Mouse (Mus musculus) cerebellum, adult 2 months (tissue): ENCODE measurements at regions not wholly inside any gene's neighbourhood (a gene's known extent, or its start where the extent isn't known, plus 50 kb on each side); places are given as distances from the start of the nearest gene placed in this dataset.

Experiments used
- DNase-seq, 2 experiments: peaks; one replicate each; pipeline ENCODE4 v3.0.0; 2021
- H3K27ac ChIP-seq: fragments of 200-500 bp; 2 replicates; pipeline ENCODE4 v1.5.1; 2012; ENCODE audit warnings: low read length, control low read depth, inconsistent platforms; ENCODE audit not compliant: insufficient read depth
- H3K27me3 ChIP-seq: fragments of 200-500 bp; 2 replicates; pipeline ENCODE4 v1.6.1; 2012; ENCODE audit warnings: inconsistent platforms, mild to moderate bottlenecking, low read length, moderate library complexity; ENCODE audit not compliant: control insufficient read depth, insufficient read depth
- H3K4me1 ChIP-seq: fragments of 200-500 bp; 2 replicates; pipeline ENCODE4 v1.6.1; 2011; ENCODE audit warnings: low read length; ENCODE audit not compliant: control insufficient read depth, insufficient read depth
- H3K4me3 ChIP-seq: fragments of 200-500 bp; replicated peaks from 2 replicates; pipeline ENCODE3; 2011; ENCODE audit warnings: mild to moderate bottlenecking, low read depth, low read length, control low read depth; ENCODE audit not compliant: insufficient read depth
- CTCF ChIP-seq: fragments of 200-500 bp; IDR thresholded peaks from 2 replicates; pipeline ENCODE4 v1.5.1; 2011; ENCODE audit warnings: low read depth, mild to moderate bottlenecking, control low read depth, low read length, moderate library complexity, borderline replicate concordance; ENCODE audit not compliant: insufficient read depth
- POLR2A ChIP-seq: fragments of 200-500 bp; IDR thresholded peaks from 2 replicates; pipeline ENCODE4 v1.6.1; 2011; ENCODE audit warnings: low read length, control low read depth, borderline replicate concordance; ENCODE audit not compliant: insufficient read depth
- WGBS: fragments of 180-500 bp; shearing (Covaris S2); methylation state at CpG from one replicate; pipeline ENCODE4 v1.1.7; 2018; 5-methylcytosine and 5-hydroxymethylcytosine counted together

DNA sequence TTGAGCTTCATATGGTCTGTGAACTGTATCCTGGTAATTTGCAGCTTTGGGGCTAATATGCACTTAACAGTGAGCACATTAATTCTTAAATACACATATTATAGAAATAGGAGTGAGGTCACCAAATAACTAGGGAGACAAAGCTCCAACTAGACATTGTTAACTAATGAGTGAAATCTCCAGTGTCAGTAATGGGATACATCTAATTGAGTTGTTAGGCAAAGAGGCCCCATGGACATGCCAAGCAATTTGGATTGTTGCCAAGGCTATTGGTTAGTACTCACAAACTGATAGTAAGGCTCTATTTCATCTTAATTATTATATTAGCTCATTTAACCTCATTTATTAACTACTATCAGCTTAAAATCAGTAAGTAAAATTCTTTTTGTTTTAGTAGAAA, 698.5 kb downstream of the Triml1 start:
- H3K27ac ChIP-seq = no peak overlapping the region
- no peaks in the 10 kb centered on the region for H3K4me1 ChIP-seq
- DNase-seq = no peak
- no peak overlapping the region for H3K4me3 ChIP-seq
- no peaks in the 10 kb centered on the region for H3K27me3 ChIP-seq
- no peak for TF ChIP-seq CTCF
- no peak for TF ChIP-seq POLR2A

DNA sequence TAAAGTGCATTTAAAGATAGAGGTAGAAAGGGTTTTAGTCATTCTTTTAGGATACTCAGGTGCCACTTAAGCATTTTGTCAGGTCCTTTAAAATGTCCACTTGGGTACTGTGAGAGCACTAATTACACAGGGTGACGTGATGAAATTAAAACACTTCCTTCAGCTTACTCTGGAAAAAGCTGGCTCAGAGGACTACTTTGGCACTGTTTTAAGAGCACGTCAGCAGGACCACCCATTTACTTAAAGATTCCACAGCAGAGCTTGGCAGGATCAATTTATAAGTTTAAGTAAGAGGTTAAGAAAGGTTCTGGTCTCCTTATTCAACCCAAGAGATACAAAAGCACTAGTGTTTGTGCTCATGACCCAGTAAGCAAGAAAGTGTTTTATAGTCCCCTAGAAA, 738.7 kb downstream of the Triml1 start:
- H3K4me1 ChIP-seq = no peaks in the 10 kb centered on the region
- WGBS = 50% methylated on average over 2 of the region's 2 CpGs
- DNase-seq = no peak

GRCm38 (mm10) chr8:42396886-42397285, 744.4 kb downstream of the Triml1 start:
- Histone ChIP-seq H3K4me3 (no peak overlapping the region), H3K27ac (no peak overlapping the region), H3K27me3 (no peaks in the 10 kb centered on the region), H3K4me1 (no peaks in the 10 kb centered on the region)
- no peak for DNase-seq
- WGBS = 70% methylated on average over 3 of the region's 3 CpGs
- TF ChIP-seq CTCF = no peak
- TF ChIP-seq POLR2A = no peak

More for the DNA sequence above, 738.7 kb downstream of the Triml1 start:
- H3K4me3 ChIP-seq = no peak overlapping the region
- TF ChIP-seq CTCF (no peak), POLR2A (no peak)
- H3K27ac ChIP-seq = no peak overlapping the region
- H3K27me3 ChIP-seq = no peaks in the 10 kb centered on the region

DNA sequence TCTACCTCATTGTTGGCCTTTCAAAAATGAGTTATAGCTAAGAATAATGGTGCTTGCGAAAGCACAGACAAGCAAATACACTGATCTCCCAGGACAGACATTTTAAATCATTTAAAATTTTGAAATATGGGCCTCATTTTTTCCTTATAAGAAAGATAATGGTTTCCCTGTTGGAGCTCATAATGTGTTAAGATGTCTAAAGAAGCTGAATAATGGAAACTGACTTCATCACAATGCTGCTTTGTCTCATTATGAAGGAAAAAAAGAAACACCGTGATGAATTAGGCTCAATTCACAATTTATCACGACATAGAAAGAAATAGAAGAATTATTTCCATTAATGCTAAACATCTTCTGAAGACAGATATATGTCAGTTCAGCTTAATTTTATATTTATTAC, 752.5 kb downstream of the Triml1 start:
- Histone ChIP-seq H3K27me3 (no peaks in the 10 kb centered on the region), H3K27ac (no peak overlapping the region), H3K4me3 (no peak overlapping the region), H3K4me1 (no peaks in the 10 kb centered on the region)
- TF ChIP-seq CTCF = no peak
- no peak for TF ChIP-seq POLR2A
- no peak for DNase-seq
- WGBS = 44% methylated on average over 3 of the region's 3 CpGs

GRCm38 (mm10) chr8:42348073-42348603, 793.1 kb downstream of the Triml1 start:
- Histone ChIP-seq H3K4me1 (no peaks in the 10 kb centered on the region), H3K4me3 (no peak overlapping the region), H3K27me3 (no peaks in the 10 kb centered on the region), H3K27ac (no peak overlapping the region)
- DNase-seq = no peak
- WGBS = 80% methylated on average over 3 of the region's 3 CpGs
- TF ChIP-seq POLR2A (no peak), CTCF (no peak)

DNA sequence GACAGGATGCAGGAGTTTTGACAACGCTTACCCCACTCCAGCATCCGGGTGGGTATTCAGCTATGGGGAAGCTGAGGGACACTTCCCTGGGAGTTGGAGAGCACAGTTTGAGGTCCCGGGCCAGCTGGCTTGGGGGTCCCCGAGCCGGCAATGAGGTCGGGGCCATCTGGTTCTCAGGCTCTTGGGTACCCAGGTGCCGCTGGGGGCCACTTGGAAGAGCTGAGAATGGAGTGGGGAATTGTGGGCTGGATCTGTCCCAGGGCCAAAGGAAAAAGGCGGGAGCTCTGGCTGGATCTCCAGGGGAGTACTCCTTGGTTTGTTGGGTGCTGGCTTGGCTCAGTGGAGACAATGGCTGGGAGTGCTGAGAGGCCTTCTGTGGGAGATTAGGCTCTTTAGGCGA, 806.6 kb downstream of the Triml1 start:
- H3K27ac ChIP-seq = no peak overlapping the region
- WGBS = 75% methylated on average over 9 of the region's 9 CpGs
- H3K27me3 ChIP-seq = no peaks in the 10 kb centered on the region
- TF ChIP-seq CTCF = no peak
- no peak for TF ChIP-seq POLR2A
- no peak overlapping the region for H3K4me3 ChIP-seq
- DNase-seq = no peak
- no peaks in the 10 kb centered on the region for H3K4me1 ChIP-seq

GRCm38 (mm10) chr8:42324663-42325062, 816.6 kb downstream of the Triml1 start:
- Histone ChIP-seq H3K27ac (no peak overlapping the region), H3K4me3 (no peak overlapping the region), H3K4me1 (no peaks in the 10 kb centered on the region), H3K27me3 (no peaks in the 10 kb centered on the region)
- DNase-seq = no peak
- WGBS = 41% methylated on average over 4 of the region's 4 CpGs
- TF ChIP-seq POLR2A = no peak
- no peak for TF ChIP-seq CTCF

GRCm38 (mm10) chr8:42322862-42323261, 818.4 kb downstream of the Triml1 start:
- Histone ChIP-seq H3K4me1 (no peaks in the 10 kb centered on the region), H3K4me3 (no peak overlapping the region), H3K27me3 (no peaks in the 10 kb centered on the region), H3K27ac (no peak overlapping the region)
- TF ChIP-seq POLR2A (no peak), CTCF (no peak)
- DNase-seq = no peak
